Mouse (Mus musculus) myocyte (in vitro differentiated cells): ENCODE measurements around the gene Ifna16.

ENCODE experiments used
- MYOG ChIP-seq, 3 experiments: IDR thresholded peaks; one replicate each; pipeline ENCODE4 v1.6.1; 2011; ENCODE audit warnings: control low read depth in 2 of 3, low read depth in 2 of 3, mild to moderate bottlenecking in 2 of 3; ENCODE audit not compliant: insufficient read length in 2 of 3, control insufficient read depth in 1 of 3, insufficient read depth in 1 of 3
- POLR2A ChIP-seq: IDR thresholded peaks from one replicate; pipeline ENCODE4 v1.6.1; 2011; ENCODE audit warnings: low read depth, mild to moderate bottlenecking, control low read depth, moderate library complexity; ENCODE audit not compliant: insufficient read length
- POLR2AphosphoS2 ChIP-seq: IDR thresholded peaks from one replicate; pipeline ENCODE4 v1.6.1; 2011; ENCODE audit warnings: low read depth, control low read depth; ENCODE audit not compliant: insufficient read length
- TCF3 ChIP-seq: IDR thresholded peaks from one replicate; pipeline ENCODE4 v1.6.1; 2011; ENCODE audit warnings: low read depth, control low read depth; ENCODE audit not compliant: insufficient read length
- USF1 ChIP-seq: IDR thresholded peaks from one replicate; pipeline ENCODE4 v1.6.1; 2011; ENCODE audit warnings: low read depth, mild to moderate bottlenecking, control low read depth, moderate library complexity

DNA sequence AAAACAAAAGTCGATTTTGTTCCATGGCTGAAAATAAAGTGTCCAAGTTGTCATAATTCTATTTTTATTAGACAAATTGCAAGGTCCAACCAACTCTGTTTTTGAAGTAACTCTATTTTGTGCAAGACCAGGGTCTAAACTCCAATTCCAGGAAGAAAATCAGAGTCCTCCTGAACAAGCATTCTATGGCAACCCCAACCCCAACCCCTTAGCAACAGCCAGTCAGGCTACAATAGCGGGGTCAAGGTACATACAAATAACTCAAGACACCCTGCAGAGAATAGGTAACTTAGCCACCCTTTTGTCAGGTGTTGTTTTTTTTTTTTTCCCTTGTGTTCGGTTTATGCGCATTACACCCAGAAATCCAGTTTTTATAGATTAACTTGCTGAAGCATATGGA lies 21.0 kb upstream of the Ifna16 start:
- TF ChIP-seq POLR2A (no peak), USF1 (no peak), MYOG (IDR thresholded peaks at IDR 0.05; ENCODE audit: control insufficient read depth in 1 of 3, insufficient read depth in 1 of 3, insufficient read length in 2 of 3, low read depth in 2 of 3) (no peak), POLR2AphosphoS2 (no peak), TCF3 (no peak)
